Mouse (Mus musculus): ENCODE data around the gene Pex1.
"Not testable (repeated sequence)": the region's sequence is repeated elsewhere in the genome, so short reads cannot be mapped to it uniquely, and the experiment has no call there.

Gene Pex1

GRCm38 (mm10) chr5:3644621-3645020 is 48.8 kb downstream of the Pex1 start:
- DNase-seq (ENCODE audit: low spot score in 2 of 2) = no peak

GRCm38 (mm10) chr5:3645326-3645725 is 49.5 kb downstream of the Pex1 start:
- DNase-seq (ENCODE audit: low spot score in 2 of 2) = no peak

GRCm38 (mm10) chr5:3646539-3646938 is 50.7 kb downstream of the Pex1 start:
- no peak for DNase-seq (ENCODE audit: low spot score in 2 of 2)

- DNase-seq (ENCODE audit: low spot score in 2 of 2) = peak; percentile 73 to 82
These were observed 51.3 kb downstream of the Pex1 start for GRCm38 (mm10) chr5:3646991-3647707.

- peak in 1 of 2 experiments; percentile 93 for DNase-seq (ENCODE audit: low spot score in 2 of 2)
These were observed 51.8 kb downstream of the Pex1 start for GRCm38 (mm10) chr5:3647708-3648121.

GRCm38 (mm10) chr5:3648206-3648848 is 52.5 kb downstream of the Pex1 start:
- no peak for DNase-seq (ENCODE audit: low spot score in 2 of 2)

GRCm38 (mm10) chr5:3648849-3649210 is 53.0 kb downstream of the Pex1 start:
- DNase-seq (ENCODE audit: low spot score in 2 of 2) = no peak

- DNase-seq (ENCODE audit: low spot score in 2 of 2) = no peak
These were observed 55.0 kb downstream of the Pex1 start, which contains the start of gene Tmbim7 for GRCm38 (mm10) chr5:3650881-3651280. Gene Tmbim7 (plus strand): TSS chr5:3651181.

GRCm38 (mm10) chr5:3651621-3652020 is 55.8 kb downstream of the Pex1 start:
- no peak for DNase-seq (ENCODE audit: low spot score in 2 of 2)

- DNase-seq (ENCODE audit: low spot score in 2 of 2) = not testable (repeated sequence)
These were observed 57.2 kb downstream of the Pex1 start for GRCm38 (mm10) chr5:3652903-3653575.

- DNase-seq (ENCODE audit: low spot score in 2 of 2) = no peak
These were observed 57.9 kb downstream of the Pex1 start for GRCm38 (mm10) chr5:3653801-3654200.

GRCm38 (mm10) chr5:3657085-3657484 is 61.2 kb downstream of the Pex1 start, which contains the start of gene Gatad1:
Gene Gatad1 (minus strand): TSS chr5:3657185.
- no peak for DNase-seq (ENCODE audit: low spot score in 2 of 2)

GRCm38 (mm10) chr5:3665225-3665624 is 69.4 kb downstream of the Pex1 start:
- no peak for DNase-seq (ENCODE audit: low spot score in 2 of 2)

GRCm38 (mm10) chr5:3666585-3666984 is 70.7 kb downstream of the Pex1 start:
- DNase-seq (ENCODE audit: low spot score in 2 of 2) = no peak

GRCm38 (mm10) chr5:3669938-3670554 is 74.2 kb downstream of the Pex1 start:
- no peak for DNase-seq (ENCODE audit: low spot score in 2 of 2)
